Mouse (Mus musculus): ENCODE data around the gene Tectb. TPM values are rescaled to one million over a fixed set of nuclear protein-coding genes. Genes with fewer than 3 reads are reported as not detected.

The Tectb gene
- total RNA-seq (2014; rRNA removed) (0.18 and 0.20 TPM in 2 replicates), polyA plus RNA-seq (2012; rRNA removed) (0.07 TPM in 1 of 2 replicates, not detected in the other)

DNA sequence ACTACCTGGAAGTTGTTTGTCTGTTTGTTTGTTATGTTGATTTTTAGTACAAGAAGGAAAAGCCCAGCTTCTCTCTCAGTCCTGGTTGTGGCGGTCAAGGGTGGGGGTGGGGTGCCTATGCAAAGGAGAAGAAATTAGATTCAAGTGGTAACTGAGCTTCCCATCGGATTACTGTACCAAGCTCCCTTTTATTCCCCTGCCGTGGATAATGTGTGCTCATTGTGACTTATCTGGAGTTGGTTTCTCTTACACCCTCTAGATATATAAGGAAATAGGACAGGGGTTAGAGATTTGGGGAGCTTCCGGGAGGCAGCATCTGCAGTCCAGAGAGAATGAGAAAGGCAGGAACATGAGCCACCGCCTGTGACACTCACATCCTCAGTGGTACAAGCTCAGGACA is at the start of gene Tectb:
Tectb (plus strand) TSS at position 301 of the 400 bp plus-strand sequence.
- TF ChIP-seq POLR2A (IDR thresholded peaks at IDR 0.05; ENCODE audit: extremely low read depth, insufficient read depth, low read length): no peak
- TF ChIP-seq CTCF (IDR thresholded peaks at IDR 0.05; ENCODE audit: low read depth, low read length): no peak
- H3K36me3 ChIP-seq (ENCODE audit: control insufficient read depth, insufficient read depth, low read length): no peaks in the 10 kb centered on the region
- H3K4me1 ChIP-seq (ENCODE audit: control insufficient read depth, insufficient read depth, low read length): no peaks in the 10 kb centered on the region
- no peaks in the 10 kb centered on the region for H3K79me2 ChIP-seq (ENCODE audit: control insufficient read depth, insufficient read depth, low read length)
- no peak for DNase-seq (ENCODE audit: extremely low read depth, low read depth, low spot score)
- H3K4me3 ChIP-seq (ENCODE audit: insufficient read depth, low read depth, low read length): no peak within 1 kb of the TSS
- 85% methylated on average over 5 of the region's 5 CpGs for WGBS
- no peak within 1 kb of the TSS for H3K27ac ChIP-seq (replicated peaks; ENCODE audit: insufficient read depth, low read depth, low read length)
- no peaks in the 10 kb centered on the region for H3K27me3 ChIP-seq (ENCODE audit: control insufficient read depth, insufficient read depth, low read length)
- H3K9ac ChIP-seq (ENCODE audit: low read depth, low read length): no peak within 1 kb of the TSS

DNA sequence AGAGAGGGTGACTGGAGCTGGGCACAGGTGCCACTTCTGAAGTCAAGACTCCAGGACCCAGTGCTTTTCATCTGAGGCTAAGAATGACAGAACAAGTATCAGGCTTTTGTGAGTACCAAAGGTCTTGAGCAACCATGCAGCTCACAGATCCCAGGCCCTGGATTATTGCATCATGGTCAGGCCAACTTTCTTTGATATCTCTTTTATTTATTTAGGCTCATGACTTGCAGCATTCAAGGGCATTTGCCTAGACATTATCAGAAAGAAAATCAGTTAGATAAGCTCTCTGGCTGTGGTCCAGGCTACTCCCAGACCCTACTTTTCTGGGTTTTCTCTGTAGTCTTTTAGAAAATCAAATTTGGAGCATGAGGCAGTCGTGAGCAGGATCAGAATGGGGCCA is 48.8 kb upstream of the Tectb start:
- Histone ChIP-seq H3K27ac (replicated peaks; ENCODE audit: insufficient read depth, low read depth, low read length) (peak overlapping the region; percentile 70), H3K9ac (ENCODE audit: low read depth, low read length) (no peak overlapping the region), H3K27me3 (ENCODE audit: control insufficient read depth, insufficient read depth, low read length) (no peaks in the 10 kb centered on the region), H3K4me1 (ENCODE audit: control insufficient read depth, insufficient read depth, low read length) (peaks cover 22% of the 10 kb centered on the region), H3K4me3 (ENCODE audit: insufficient read depth, low read depth, low read length) (no peak overlapping the region), H3K79me2 (ENCODE audit: control insufficient read depth, insufficient read depth, low read length) (peaks cover 4% of the 10 kb centered on the region), H3K36me3 (ENCODE audit: control insufficient read depth, insufficient read depth, low read length) (no peaks in the 10 kb centered on the region)
- TF ChIP-seq CTCF (IDR thresholded peaks at IDR 0.05; ENCODE audit: low read depth, low read length) (no peak), POLR2A (IDR thresholded peaks at IDR 0.05; ENCODE audit: extremely low read depth, insufficient read depth, low read length) (no peak)
- peak; percentile 97 for DNase-seq (ENCODE audit: extremely low read depth, low read depth, low spot score)
- WGBS: 7% methylated on average over 1 of the region's 1 CpGs

DNA sequence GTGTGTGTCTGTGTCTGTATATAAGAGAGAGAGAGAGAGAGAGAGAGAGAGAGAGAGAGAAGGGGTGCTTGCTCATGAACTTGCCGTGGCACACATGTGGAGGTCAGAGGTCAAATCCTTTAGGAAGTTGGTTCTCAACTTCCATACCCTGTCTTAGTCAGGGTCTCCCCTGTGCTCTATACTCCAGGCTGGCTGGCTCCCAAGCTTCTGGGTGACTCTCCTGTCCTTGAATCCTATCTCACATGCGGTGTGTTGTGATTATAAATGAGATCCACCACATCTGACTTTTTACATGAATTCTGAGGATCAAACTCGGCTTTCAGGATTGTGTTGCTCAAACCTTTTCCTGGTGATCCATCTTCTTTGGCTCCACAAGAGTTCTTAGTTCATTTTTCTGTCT is 48.1 kb upstream of the Tectb start:
- H3K4me3 ChIP-seq (ENCODE audit: insufficient read depth, low read depth, low read length): no peak overlapping the region
- no peaks in the 10 kb centered on the region for H3K27me3 ChIP-seq (ENCODE audit: control insufficient read depth, insufficient read depth, low read length)
- H3K4me1 ChIP-seq (ENCODE audit: control insufficient read depth, insufficient read depth, low read length): peaks cover 21% of the 10 kb centered on the region
- TF ChIP-seq POLR2A (IDR thresholded peaks at IDR 0.05; ENCODE audit: extremely low read depth, insufficient read depth, low read length): no peak
- TF ChIP-seq CTCF (IDR thresholded peaks at IDR 0.05; ENCODE audit: low read depth, low read length): no peak
- DNase-seq (ENCODE audit: extremely low read depth, low read depth, low spot score): no peak
- H3K79me2 ChIP-seq (ENCODE audit: control insufficient read depth, insufficient read depth, low read length): peaks cover 3% of the 10 kb centered on the region; the same call in 1 of the 2 replicates
- no peaks in the 10 kb centered on the region for H3K36me3 ChIP-seq (ENCODE audit: control insufficient read depth, insufficient read depth, low read length)
- peak overlapping the region; percentile 17 for H3K27ac ChIP-seq (replicated peaks; ENCODE audit: insufficient read depth, low read depth, low read length)
- 57% methylated on average over 3 of the region's 3 CpGs for WGBS
- H3K9ac ChIP-seq (ENCODE audit: low read depth, low read length): no peak overlapping the region

DNA sequence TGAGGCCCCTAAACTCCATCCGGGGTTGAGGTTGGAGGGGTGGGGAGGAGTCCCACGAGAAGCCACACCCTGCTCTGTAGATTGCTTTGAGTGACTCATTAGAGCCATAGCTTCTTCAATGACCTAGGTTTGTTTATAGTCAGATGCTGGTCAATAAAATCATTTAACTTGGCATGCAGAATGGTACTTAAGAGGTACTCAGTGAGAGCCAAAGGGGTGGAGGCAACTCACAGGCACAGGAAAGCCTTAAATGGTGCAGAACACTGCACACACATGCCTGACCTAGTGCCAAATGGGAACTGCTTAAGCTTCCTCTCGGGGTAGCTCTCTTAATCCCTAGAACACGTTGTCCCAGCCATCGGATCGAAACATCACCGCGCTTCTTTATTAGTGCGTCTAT is 46.0 kb upstream of the Tectb start:
- Histone ChIP-seq H3K27me3 (ENCODE audit: control insufficient read depth, insufficient read depth, low read length) (no peaks in the 10 kb centered on the region), H3K4me3 (ENCODE audit: insufficient read depth, low read depth, low read length) (no peak overlapping the region), H3K27ac (replicated peaks; ENCODE audit: insufficient read depth, low read depth, low read length) (no peak overlapping the region), H3K36me3 (ENCODE audit: control insufficient read depth, insufficient read depth, low read length) (no peaks in the 10 kb centered on the region), H3K79me2 (ENCODE audit: control insufficient read depth, insufficient read depth, low read length) (no peaks in the 10 kb centered on the region), H3K4me1 (ENCODE audit: control insufficient read depth, insufficient read depth, low read length) (peaks cover 24% of the 10 kb centered on the region), H3K9ac (ENCODE audit: low read depth, low read length) (no peak overlapping the region)
- DNase-seq (ENCODE audit: extremely low read depth, low read depth, low spot score): peak; percentile 81
- TF ChIP-seq POLR2A (IDR thresholded peaks at IDR 0.05; ENCODE audit: extremely low read depth, insufficient read depth, low read length) (no peak), CTCF (IDR thresholded peaks at IDR 0.05; ENCODE audit: low read depth, low read length) (no peak)
- 66% methylated on average over 9 of the region's 9 CpGs for WGBS

DNA sequence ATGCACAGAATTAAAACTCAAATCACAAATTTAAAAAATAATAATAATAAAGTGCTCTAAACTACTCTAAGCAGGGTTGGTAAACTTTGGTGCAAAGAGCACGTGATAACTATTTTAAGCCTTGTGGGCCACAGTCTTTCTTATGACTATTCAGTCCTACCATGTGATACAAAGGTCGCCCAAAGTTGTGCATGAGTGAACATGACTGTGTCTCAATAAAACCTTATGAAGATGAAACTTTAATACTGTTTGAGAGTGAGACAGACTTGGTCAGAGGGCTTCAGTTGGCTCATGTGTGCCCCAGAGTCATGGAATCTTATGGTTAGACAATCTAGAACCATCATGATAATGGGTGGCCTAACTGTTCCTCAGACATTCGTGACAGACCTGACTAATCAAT is 44.6 kb upstream of the Tectb start:
- no peak overlapping the region for H3K4me3 ChIP-seq (ENCODE audit: insufficient read depth, low read depth, low read length)
- H3K36me3 ChIP-seq (ENCODE audit: control insufficient read depth, insufficient read depth, low read length): no peaks in the 10 kb centered on the region
- H3K27me3 ChIP-seq (ENCODE audit: control insufficient read depth, insufficient read depth, low read length): no peaks in the 10 kb centered on the region
- no peak for TF ChIP-seq CTCF (IDR thresholded peaks at IDR 0.05; ENCODE audit: low read depth, low read length)
- no peak for TF ChIP-seq POLR2A (IDR thresholded peaks at IDR 0.05; ENCODE audit: extremely low read depth, insufficient read depth, low read length)
- H3K4me1 ChIP-seq (ENCODE audit: control insufficient read depth, insufficient read depth, low read length): peaks cover 27% of the 10 kb centered on the region
- H3K9ac ChIP-seq (ENCODE audit: low read depth, low read length): no peak overlapping the region
- H3K79me2 ChIP-seq (ENCODE audit: control insufficient read depth, insufficient read depth, low read length): no peaks in the 10 kb centered on the region
- no peak overlapping the region for H3K27ac ChIP-seq (replicated peaks; ENCODE audit: insufficient read depth, low read depth, low read length)
- peak; percentile 30 for DNase-seq (ENCODE audit: extremely low read depth, low read depth, low spot score)
- 93% methylated on average over 3 of the region's 3 CpGs for WGBS

DNA sequence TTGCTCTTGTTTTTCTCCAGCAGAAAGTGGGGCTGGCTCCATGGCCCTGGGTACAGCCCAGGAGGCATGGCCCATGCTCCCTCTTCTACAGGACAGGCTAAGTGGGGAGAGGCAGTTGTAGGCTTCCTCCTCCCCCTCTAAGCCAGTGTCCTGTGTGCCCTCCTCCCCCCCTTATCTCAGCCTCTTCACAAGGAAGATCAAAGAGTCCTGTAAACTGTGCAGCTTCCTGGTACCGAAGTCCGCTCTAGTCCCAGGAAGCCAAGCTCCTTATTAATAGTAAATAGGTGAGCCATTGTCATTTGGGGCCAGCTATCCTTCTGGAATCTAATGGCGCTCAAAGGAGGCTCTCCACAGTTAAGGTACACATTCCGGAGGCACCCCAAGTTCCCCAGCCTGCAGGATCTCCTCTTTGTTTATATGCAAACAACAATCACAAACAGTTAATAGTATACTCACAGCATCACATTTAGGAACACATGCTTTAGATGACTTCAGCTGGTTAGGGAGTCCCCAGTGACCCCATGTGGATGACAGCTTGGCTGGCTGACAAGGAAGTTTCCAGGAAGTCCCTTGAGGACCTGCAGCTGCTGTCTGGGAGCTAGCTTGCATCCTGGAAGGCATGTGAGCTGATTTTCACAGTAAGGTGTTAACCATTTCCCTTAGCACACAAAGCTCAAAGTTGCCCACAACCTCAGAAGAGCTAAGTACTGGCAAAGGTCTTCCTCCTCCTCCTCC is 43.7 kb upstream of the Tectb start:
- H3K4me1 ChIP-seq (ENCODE audit: control insufficient read depth, insufficient read depth, low read length): peaks cover 21% of the 10 kb centered on the region
- no peak overlapping the region for H3K9ac ChIP-seq (ENCODE audit: low read depth, low read length)
- no peak for DNase-seq (ENCODE audit: extremely low read depth, low read depth, low spot score)
- H3K27me3 ChIP-seq (ENCODE audit: control insufficient read depth, insufficient read depth, low read length): no peaks in the 10 kb centered on the region
- no peaks in the 10 kb centered on the region for H3K79me2 ChIP-seq (ENCODE audit: control insufficient read depth, insufficient read depth, low read length)
- WGBS: 75% methylated on average over 4 of the region's 4 CpGs
- no peak overlapping the region for H3K27ac ChIP-seq (replicated peaks; ENCODE audit: insufficient read depth, low read depth, low read length)
- H3K36me3 ChIP-seq (ENCODE audit: control insufficient read depth, insufficient read depth, low read length): no peaks in the 10 kb centered on the region
- TF ChIP-seq POLR2A (IDR thresholded peaks at IDR 0.05; ENCODE audit: extremely low read depth, insufficient read depth, low read length): no peak
- TF ChIP-seq CTCF (IDR thresholded peaks at IDR 0.05; ENCODE audit: low read depth, low read length): no peak
- H3K4me3 ChIP-seq (ENCODE audit: insufficient read depth, low read depth, low read length): no peak overlapping the region

All from liver, adult 2 months (tissue).